Mouse (Mus musculus) cerebellum, adult 18-20 months (tissue): ENCODE results near the gene Rufy4.
A peak's percentile ranks its signal among the peaks of the same experiment; 100 is the strongest.
"Not testable (repeated sequence)": the region's sequence is repeated elsewhere in the genome, so short reads cannot be mapped to it uniquely, and the experiment has no call there.

Experiments
- DNase-seq, 2 experiments: peaks; one replicate each; pipeline ENCODE4 v3.0.0; 2021

The Rufy4 gene

DNA sequence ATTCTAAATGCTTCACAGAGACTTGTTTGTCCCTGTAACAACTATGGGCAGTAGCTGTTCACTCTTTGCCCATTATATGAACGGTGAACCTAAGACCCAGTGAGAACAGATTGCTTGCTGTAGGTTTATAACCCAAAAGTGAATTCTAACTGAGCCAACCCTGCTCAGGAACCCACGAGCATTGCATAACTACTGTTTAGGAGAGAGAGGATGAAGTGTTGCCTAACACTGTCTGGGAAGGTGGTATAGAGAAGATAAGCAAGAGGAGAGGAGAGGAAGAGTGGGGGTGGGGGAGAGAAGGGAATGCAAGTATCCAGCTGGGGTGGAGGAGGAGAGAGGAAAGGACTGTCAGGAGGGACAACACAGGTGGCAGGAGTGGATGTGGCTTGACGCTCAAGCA, 25.8 kb downstream of the Rufy4 start:
- DNase-seq = no peak

- DNase-seq = no peak
Measured at GRCm38 (mm10) chr1:74153461-74154184, 28.3 kb downstream of the Rufy4 start, which contains the start of gene Cxcr2. Gene Cxcr2, plus strand, starts transcription at chr1:74153989.

- DNase-seq = no peak
Measured at GRCm38 (mm10) chr1:74155435-74156012, 30.2 kb downstream of the Rufy4 start.

- DNase-seq = no peak
Measured at GRCm38 (mm10) chr1:74156381-74156910, 31.1 kb downstream of the Rufy4 start.

DNA sequence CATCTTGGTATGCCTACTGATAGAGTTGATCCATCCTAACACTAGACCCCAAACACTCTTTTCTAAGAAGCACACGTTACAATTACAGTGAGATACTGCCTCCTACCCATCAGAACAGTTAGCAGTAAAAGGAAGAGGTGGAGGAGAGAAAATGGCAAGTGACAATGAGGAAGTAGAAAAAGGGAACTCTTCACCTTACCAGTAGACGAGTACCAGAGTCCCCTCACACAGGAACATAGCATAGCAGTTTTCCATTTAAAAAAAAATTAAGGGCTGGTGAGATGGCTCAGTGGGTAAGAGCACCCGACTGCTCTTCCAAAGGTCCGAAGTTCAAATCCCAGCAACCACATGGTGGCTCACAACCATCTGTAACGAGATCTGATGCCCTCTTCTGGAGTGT, 34.3 kb downstream of the Rufy4 start:
- DNase-seq = not testable (repeated sequence)

DNA sequence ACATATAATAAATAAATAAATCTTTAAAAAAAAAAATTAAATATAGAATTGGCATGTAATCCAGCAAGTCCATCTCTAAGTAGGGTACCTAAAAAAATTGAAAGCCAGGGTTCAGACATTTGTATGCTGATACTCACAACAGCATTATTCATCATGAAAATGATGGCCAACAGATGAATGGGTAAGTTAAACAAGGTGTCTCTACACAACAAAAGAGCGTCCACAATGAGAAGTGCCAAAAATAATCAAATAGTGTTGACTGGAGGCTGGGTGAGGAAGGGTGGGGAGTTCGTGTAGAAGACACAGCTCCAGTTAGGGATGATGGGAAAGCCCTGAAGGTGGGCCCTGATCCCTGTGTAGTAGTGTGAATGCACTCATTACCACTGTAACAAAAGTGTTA, 34.7 kb downstream of the Rufy4 start:
- no peak for DNase-seq

- DNase-seq = peak; percentile 4 to 15
Measured at GRCm38 (mm10) chr1:74167136-74167535, 41.8 kb downstream of the Rufy4 start.

DNA sequence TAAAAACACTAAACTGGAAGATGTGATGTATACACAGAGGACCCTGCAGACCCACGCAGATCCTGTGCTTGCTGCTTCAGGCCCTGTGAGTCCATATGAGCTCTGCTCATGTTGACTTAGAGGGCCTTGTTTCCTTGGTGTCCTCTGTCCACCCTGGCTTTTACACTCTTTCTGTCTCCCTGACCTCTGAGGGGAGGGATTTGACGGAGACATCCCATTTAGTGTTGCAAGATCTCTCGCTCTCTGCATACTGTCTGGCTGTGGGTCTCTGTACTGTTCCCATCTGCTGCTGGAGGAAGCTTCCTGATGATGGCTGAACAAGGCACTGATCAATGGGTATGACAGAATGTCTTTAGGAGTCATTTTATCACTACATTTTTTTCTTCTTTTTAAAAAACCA, 44.4 kb downstream of the Rufy4 start:
- no peak for DNase-seq

DNA sequence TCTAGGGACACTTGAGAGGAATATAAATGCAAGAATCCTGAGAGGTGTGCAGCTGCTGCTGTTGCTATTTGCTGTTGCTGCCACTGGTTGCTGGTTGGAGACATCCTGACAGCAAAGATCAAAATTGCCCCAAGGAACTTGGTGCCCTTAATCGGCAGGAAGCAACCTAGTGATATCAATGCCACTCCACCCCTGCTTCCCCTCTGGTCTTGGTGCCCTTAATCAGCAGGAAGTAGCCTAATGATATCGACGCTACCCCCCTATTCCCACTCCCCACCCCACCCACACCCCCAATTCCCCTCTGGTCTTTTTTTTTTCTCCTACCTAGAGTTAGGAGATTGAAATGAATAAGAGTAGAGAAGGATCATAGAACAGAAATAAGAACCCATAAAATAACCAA, 47.4 kb downstream of the Rufy4 start:
- no peak for DNase-seq

GRCm38 (mm10) chr1:74175731-74176130, 50.4 kb downstream of the Rufy4 start:
- no peak for DNase-seq

- DNase-seq = no peak
Measured at GRCm38 (mm10) chr1:74178618-74179017, 53.3 kb downstream of the Rufy4 start.

GRCm38 (mm10) chr1:74179624-74180408, 54.5 kb downstream of the Rufy4 start:
- DNase-seq = no peak

DNA sequence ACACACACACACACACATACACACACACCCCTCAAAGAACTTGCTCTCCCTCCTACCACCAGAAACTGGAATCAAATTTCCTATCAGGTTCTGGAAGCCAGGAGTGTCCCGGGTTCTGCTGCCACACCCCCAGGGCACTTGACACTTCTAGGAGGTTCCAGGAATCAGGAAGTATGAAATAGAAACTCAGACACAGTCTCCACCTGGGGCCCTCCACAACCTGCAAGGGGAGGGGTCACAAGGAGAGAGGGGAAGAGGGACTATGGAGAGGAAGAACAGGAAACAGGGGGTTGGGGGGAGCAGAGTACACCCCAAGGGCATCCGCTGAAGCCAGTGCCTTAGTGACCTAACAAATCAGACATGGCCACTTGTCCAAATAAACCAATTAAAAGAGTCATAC, 56.1 kb downstream of the Rufy4 start:
- no peak for DNase-seq

DNA sequence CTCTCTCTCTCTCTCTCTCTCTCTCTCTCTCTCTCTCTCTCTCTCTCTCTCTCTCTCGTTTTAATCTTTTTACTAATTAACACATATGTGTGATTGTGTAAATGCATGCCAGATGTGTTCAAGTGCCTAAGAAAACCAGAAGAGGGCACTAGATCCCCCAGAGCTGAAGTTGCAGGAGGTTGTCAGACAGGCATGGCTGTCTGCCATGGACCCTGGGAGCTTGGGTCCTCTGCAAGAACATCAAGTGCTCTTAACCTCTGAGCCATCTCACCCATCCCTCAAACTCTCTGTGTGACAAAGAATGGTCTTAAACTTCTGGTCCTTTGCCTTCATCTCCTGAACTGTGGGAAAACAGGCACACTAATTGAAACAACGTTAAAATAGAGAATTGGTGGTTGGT, 57.7 kb downstream of the Rufy4 start:
- DNase-seq = no peak

DNA sequence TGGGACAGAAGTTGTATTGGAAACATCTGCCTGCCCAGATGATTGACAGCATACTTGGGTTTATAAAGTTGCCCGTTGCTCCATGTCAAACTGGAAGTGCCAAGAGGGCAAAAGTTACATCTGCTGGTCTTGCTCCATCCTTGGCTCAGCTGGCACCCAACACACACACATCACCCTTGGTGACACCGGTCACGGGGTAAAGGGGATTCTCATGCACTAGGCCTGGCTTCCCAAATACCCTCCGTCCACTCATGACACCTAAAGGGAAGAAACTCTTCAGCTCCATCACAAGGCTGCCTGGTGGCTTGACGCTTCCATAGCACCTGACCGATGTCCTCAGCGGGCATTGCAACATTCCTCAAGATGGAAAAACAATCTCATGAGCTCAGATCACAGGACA, 65.1 kb downstream of the Rufy4 start:
- DNase-seq = no peak

GRCm38 (mm10) chr1:74192711-74193110, 67.4 kb downstream of the Rufy4 start:
- DNase-seq = no peak

DNA sequence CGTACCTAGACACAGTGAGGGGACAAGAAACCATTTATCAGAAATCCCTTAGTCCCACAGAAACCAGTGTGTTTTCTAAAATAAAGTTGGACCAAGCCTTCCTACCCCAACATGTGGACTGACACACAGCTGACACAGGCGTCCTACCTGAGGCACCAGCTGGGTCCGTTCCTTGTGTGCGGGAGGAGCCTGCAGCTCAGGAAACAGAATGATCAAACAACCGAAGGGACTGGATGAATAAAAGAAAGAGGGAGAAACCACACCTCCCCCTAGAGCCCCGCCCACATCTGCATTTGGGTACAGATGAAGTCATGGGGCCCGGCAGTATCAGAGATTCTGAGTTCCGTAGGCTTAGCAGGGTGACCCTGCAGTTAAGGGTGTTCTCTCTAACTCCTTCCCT, 69.1 kb downstream of the Rufy4 start, which contains the start of gene Cxcr1:
Gene Cxcr1 (minus strand): TSS at position 187 of the 400 bp plus-strand sequence.
- no peak for DNase-seq

GRCm38 (mm10) chr1:74195961-74196360, 70.6 kb downstream of the Rufy4 start:
- DNase-seq = no peak

DNA sequence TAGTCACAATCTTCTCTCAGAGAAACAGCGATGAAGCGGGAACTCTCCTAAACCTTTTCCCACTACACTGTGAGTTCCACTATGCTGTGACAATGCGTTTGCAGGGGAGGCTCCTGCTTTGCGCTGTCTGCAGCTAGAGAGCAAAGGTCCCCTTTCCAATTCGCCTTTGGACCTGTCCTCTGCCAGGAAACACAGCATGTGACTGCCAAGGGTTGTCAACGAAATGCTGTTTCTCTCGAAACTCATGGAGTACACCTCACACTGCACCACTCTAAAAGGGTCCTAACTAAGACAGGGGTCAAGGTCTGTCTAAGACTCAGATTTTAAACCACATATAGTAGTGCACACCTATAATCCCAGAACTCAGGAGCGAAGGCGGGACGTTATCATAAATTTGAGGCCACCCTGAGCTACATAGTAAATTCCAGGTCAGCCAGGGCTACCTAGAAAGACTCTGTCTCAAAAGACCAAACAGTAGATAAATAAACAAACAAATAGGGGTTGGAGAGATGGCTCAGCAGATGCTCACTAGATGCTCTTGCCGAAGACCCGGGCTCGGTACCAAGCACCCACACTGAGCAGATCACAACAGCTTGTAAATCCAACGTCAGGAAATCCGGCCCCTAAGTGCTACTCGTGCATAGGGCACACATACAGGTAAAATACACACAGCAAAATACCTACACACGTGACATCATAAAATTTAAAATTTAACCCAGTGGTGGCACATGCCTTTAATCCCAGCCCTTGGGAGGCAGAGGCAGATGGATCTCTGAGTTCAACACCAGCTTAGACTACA, 71.5 kb downstream of the Rufy4 start:
- no peak for DNase-seq
